Mouse (Mus musculus): ENCODE data around the gene Trp53i13.
A peak's percentile ranks its signal among the peaks of the same experiment; 100 is the strongest.

Gene Trp53i13

GRCm38 (mm10) chr11:77491123-77491501, 24.7 kb downstream of the Trp53i13 start:
- peak; percentile 94 for DNase-seq

DNA sequence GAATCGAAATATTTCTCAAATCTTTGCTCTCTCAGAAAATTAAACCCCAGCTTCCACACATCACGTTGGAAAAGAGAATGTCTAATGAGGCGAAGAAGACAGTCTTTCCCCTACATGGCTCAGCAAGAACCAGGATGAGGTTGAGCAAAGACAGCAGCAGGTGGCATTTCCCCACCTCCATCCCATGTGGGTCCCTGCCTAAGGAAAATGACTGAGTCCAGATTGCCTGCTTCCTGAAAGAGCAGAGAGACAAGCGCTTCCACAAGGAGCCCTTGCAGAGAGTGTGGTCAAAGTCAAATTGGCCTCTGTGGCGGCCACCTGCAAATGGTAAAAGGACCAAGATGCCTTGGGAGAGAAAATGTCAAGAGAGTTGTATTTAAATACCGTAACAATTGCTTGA, 25.3 kb downstream of the Trp53i13 start:
- DNase-seq, result no peak

DNA sequence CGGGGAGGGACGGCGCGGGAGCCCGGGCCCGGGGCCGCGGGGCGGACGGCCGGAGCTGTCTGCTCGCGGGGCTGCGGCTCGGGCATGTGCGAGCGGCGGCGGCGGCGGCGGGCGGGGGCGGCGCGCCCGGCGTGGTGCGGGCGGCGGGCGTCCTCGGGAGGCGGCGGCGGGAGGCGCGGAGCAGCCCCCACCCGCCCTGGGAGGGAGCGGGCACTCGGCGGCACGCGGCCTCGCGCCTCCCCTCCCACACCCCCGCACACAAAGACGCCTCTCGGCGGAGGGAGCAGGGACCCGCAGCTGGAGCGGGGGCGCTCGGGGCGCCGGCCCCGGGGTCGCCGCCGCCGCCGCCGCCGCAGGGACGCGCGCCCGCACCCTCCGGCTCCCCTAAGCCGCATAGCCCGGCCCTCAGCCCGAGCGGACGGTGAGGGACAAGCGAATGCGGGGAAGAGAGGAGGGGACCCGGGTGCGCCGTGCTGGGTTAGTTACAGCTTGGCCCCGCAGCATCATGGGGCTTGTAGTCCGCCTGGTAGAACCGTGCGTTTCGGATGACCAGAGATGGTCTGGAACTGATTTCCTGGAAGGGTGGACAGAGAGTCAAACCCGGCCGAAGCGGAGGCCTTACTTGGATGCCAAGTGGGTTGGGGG, 26.1 kb downstream of the Trp53i13 start, which contains the start of gene Ankrd13b:
TSS of gene Ankrd13b (minus strand) at position 88 of the 645 bp plus-strand sequence.
- DNase-seq, result peak; percentile 83

- DNase-seq, result no peak
Observed at GRCm38 (mm10) chr11:77488771-77489581, 26.8 kb downstream of the Trp53i13 start.

DNA sequence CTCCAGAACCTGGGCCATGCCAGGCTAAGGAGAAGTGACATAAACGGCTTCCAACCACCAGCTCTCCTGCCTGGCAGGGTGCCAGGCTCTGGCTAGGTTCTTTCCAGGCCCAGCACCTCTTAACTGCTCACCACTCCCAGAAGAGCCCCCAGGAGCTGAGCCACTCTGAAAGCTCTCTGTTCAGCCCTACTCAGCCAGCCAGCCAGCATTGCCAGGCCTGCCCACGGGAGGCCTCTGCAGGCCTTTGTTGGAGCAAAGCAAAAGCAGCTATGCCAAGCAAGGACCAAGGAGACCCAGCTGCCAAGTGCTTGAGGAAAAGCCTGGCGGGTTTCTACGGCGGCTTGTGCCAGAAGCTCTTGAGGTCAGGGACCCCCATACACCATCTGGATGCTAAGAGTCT, 29.0 kb downstream of the Trp53i13 start:
- no peak for DNase-seq

GRCm38 (mm10) chr11:77485229-77485628, 30.6 kb downstream of the Trp53i13 start:
- DNase-seq, result no peak

DNA sequence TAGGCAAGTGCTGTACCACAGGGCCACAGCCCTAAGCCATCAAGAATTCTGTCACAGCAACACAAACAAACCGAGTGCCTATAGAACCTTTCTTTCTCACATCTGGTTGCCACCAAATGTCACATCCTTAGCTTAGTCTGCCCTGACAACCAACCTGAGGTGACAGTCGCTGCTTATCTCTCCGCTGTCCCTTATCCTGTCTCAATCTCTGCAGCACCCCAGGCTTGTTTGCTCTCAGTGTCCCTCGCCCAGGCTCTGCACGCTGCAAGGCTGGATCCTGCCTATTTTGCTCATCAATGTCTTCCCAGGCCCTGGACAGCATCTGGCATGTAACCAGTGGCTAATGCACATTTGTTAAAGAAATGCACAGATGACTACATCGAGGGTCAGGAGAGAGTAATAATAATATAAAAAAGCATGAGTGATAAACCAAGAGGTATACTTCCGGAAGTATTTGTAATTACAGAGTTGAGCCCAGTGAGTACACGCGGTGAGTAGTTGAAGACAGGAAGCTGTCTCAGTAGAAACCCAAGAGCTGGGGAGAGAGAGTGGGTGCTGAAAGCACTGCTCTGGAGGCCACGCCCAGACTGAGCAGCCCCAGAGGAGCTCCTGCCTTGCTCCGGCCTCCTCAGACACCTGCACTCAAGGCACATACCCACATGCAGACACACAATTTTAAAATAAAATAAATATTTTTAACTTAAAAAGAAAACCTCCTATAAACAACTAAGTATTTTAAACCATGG, 32.1 kb downstream of the Trp53i13 start:
- DNase-seq, result no peak

GRCm38 (mm10) chr11:77483043-77483442, 32.7 kb downstream of the Trp53i13 start:
- DNase-seq, result no peak

- DNase-seq, result no peak
Observed at GRCm38 (mm10) chr11:77476895-77477294, 38.9 kb downstream of the Trp53i13 start.

DNA sequence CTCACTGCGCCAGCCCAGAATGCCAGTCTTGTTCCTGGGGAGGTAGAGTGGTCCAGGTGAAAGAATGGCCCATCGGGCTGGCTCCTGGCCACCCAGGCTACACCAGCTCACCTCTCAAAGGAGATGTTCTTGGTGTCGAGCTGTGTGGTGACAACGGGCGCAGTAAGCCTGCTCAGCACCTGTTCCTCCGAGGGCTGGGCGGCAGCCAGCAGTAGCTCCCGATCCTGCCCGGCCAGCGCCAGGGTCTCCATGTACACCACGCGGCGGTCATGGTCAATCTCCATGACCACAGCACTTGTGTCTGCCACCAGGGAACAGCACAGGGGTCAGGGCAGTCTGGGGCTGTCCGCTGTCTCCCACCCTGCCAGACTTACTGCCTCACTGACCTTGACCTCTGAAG, 39.6 kb downstream of the Trp53i13 start:
- no peak for DNase-seq

DNA sequence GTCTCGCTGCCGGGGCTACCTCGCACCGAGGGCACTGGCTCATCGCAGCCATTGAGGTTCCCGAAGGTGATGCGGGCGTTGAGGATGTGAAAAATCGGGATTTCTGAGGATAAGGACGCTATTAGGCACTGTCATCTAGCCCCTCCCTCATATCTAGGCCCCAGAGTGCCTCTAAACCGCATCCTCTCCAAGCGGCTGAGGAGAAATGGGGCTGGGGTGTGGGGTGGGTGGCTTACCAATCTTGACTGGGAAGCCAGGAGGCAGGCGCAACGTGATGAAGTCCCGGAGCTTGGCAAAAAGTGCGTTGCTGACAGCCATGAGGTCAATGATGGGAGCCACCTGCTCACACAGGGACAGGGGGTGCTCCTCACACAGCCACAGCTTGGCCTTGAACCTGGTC, 43.0 kb downstream of the Trp53i13 start:
- no peak for DNase-seq

DNA sequence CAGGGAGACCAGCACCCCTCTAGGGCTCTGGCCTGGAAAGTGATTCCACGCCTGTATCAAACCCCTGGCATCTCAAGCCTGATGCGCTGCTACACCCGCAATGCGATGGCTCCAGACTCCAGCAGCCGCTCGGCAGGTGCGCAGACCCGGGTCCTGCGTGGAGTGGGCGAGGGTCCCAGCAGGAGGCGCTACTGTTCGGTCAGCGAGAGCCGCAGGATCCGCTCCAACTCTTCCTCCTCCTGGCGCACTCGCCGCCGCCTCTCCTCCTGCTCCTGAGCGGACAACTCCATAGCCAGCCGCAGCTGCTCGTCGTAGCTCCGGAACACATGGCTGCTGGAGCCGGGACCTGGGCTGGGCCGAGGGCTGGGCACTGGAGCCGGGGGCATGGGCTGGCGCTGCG, 44.4 kb downstream of the Trp53i13 start:
- no peak for DNase-seq

DNA sequence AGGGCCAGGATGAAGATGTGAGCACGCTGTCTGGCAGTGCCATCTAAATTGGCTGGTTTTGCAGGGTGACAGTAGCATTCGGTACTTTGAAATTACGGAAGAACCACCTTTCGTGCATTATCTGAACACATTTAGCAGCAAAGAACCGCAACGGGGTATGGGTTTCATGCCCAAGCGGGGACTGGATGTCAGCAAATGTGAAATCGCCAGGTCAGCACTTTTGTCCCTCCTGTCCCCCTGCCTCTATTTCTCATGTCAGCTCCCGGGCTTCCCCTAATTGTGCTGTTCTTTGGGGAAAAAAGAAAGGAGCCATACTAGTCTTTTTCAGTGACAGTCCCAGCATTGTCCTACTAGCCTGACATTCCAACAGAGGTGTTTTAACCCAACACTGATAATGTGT, 47.4 kb downstream of the Trp53i13 start:
- DNase-seq, result no peak

GRCm38 (mm10) chr11:77467784-77468183, 48.0 kb downstream of the Trp53i13 start:
- DNase-seq, result peak; percentile 89

DNA sequence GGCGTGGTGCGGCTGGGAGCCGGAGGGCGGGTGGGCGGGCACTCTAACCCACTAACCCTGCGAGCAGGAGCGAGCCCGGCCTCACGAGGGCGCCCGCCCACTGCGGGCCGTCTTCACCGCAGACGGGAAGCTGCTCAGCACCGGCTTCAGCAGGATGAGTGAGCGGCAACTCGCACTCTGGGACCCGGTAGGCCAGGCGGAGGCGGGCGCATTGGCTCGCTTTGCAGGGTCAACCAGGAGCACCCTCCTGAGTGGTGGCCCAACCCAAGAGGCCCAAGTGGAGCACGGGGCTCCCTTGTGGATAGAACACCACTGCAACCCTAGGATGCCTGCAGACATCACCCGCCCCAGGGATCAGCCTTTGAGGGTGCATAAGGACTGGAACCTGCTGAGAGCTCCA, 48.6 kb downstream of the Trp53i13 start:
- DNase-seq, result peak; percentile 71

GRCm38 (mm10) chr11:77466544-77466943, 49.2 kb downstream of the Trp53i13 start:
- DNase-seq, result no peak

- DNase-seq, result no peak
Observed at GRCm38 (mm10) chr11:77465111-77465510, 50.7 kb downstream of the Trp53i13 start.

DNA sequence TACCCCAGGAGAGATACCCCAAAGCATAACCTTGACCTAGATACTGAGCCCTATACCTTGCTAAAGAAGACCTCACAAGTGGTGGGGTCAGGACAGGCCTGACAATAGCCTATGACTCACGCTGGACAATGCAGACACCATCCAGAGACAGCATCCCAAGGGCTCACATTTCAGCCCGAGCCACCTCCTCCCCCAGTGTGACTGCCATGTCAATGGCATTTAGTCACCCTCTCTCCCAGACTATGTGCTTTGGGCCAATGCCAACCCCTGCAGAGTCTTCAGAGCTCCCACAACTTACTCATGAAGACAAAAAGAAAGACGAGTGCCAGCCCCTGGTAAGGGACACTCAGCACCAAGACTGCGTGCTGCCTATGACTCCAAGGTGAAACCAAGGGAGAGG, 51.1 kb downstream of the Trp53i13 start:
- no peak for DNase-seq

DNA sequence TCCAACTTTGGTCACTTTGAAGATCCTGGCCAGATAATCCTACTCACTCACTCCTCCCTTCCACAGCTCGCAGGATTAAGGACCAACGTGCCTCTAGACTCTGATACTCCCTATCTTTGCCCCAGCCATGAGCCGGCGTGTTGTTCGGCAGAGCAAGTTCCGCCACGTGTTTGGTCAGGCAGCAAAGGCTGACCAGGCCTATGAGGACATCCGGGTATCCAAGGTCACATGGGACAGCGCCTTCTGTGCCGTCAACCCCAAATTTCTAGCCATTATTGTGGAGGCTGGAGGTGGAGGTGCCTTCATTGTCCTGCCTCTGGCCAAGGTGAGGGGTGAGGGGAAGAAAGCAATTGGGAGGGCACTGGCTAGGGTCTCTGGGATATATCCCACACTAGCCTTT, 52.0 kb downstream of the Trp53i13 start:
- DNase-seq, result no peak

DNA sequence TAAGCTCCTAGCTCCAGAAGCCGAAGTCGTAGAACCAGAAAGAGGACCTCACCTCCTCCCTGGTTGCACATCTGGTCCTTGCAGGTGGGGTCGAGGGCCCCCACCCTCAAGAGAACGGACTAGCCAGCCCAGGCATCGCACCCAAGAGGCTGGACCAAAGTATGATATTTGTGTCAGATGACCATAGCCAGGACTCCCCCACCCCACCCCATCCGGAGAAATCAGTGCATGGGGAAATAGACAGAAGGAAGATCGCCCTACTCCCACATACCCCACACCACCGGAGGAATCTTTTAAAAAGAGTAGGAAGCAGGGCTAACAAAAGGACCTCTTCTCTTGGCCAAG, 52.7 kb downstream of the Trp53i13 start:
- no peak for DNase-seq

DNA sequence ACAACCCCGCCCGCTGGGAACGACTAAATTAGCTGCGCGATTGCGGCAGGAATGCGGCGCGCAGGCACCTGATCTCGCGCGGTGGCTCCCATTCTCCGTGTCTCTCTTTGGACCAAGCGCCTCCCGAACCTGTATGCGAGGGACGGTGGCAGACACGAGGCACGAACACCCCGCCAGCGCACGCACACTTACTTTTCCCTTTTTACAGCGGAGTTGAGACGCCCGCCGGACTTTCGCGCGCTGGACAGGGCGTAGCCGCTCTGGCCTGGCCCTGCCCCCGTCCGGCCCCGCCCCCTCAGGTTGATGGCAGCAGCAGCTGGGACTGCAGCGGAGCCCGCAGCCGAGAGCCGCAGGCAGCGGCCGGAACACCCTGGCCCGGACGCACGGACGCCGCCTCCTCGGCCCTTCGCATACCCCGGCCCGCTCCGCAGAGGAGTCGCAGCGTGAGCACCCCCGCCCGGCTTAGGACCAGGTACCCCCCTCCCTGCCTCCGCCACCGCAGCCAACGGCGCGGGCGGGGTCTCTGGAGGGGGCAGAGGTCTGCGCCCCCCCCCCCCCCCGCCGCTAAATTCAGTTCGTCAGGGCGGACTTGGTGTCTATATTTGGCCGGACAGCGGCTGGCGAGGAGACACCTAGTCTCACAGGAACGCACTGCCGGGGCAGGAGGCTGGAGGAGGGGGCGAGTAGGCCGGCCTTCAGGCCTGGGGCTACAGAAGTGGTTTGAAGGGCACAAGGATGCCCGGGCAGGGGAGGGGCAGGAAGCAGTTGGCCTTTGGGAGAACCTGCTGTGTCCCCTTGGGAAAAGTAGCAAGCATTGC, 53.3 kb downstream of the Trp53i13 start, which contains the start of gene Coro6:
TSS of gene Coro6 (plus strand) at position 129 of the 818 bp plus-strand sequence.
- peak; percentile 48 for DNase-seq

DNA sequence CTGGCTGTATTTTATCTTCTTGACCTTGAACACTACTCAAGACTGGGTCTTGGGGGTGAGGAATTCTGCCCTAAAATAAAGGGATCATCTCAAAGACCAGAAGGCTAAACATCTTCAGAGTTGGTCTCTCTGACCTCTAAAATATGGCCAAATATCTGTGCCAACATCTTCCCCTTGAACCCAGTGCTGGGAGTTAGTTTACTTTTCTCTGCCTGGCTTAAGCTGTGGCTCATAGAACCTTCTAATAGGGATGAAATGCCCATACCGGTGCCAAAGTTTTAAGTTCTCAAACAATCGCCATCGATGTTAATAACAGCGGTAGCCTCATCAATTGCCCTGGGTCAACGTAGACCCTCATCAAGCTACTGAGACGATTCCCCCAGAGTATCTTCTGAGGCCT, 53.9 kb downstream of the Trp53i13 start:
- no peak for DNase-seq
